Mouse (Mus musculus): ENCODE measurements around the gene Rnf40. TPM values are rescaled to one million over a fixed set of nuclear protein-coding genes. Genes with fewer than 3 reads are reported as not detected.

Rnf40 gene
- total and polyA plus RNA-seq, 2 experiments from 2014 or later, result 33.6 to 36.2 TPM

- Histone ChIP-seq H3K9me3 (ENCODE audit: low read length) (no peaks in the 10 kb centered on the region), H3K4me2 (ENCODE audit: low read depth, low read length) (no peak overlapping the region), H3K4me3 (ENCODE audit: low read length) (no peak overlapping the region), H3K27ac (no peak overlapping the region), H3K27me3 (ENCODE audit: insufficient read depth, low read length) (no peaks in the 10 kb centered on the region), H3K9ac (replicated peaks; ENCODE audit: low read length) (no peak overlapping the region), H3K36me3 (ENCODE audit: insufficient read depth, low read length) (peaks cover 68% of the 10 kb centered on the region), H3K4me1 (ENCODE audit: insufficient read depth, low read length) (no peaks in the 10 kb centered on the region)
- WGBS, result 94% methylated on average over 7 of the region's 7 CpGs
- ATAC-seq (no peak), DNase-seq (ENCODE audit: low spot score) (no peak)
- TF ChIP-seq CTCF (IDR thresholded peaks at IDR 0.05; ENCODE audit: low read depth), result no peak
Measured at GRCm38 (mm10) chr7:127600612-127601011, 12.0 kb downstream of the Rnf40 start.

- Histone ChIP-seq H3K36me3 (ENCODE audit: insufficient read depth, low read length) (peaks cover 58% of the 10 kb centered on the region), H3K9ac (replicated peaks; ENCODE audit: low read length) (no peak overlapping the region), H3K4me2 (ENCODE audit: low read depth, low read length) (no peak overlapping the region), H3K27me3 (ENCODE audit: insufficient read depth, low read length) (no peaks in the 10 kb centered on the region), H3K4me1 (ENCODE audit: insufficient read depth, low read length) (no peaks in the 10 kb centered on the region), H3K4me3 (ENCODE audit: low read length) (no peak overlapping the region), H3K27ac (no peak overlapping the region), H3K9me3 (ENCODE audit: low read length) (no peaks in the 10 kb centered on the region)
- DNase-seq (ENCODE audit: low spot score) (no peak), ATAC-seq (no peak)
- WGBS, result 85% methylated on average over 4 of the region's 4 CpGs
- TF ChIP-seq CTCF (IDR thresholded peaks at IDR 0.05; ENCODE audit: low read depth), result peak; percentile 28
Measured at GRCm38 (mm10) chr7:127601735-127602134, 13.2 kb downstream of the Rnf40 start.

DNA sequence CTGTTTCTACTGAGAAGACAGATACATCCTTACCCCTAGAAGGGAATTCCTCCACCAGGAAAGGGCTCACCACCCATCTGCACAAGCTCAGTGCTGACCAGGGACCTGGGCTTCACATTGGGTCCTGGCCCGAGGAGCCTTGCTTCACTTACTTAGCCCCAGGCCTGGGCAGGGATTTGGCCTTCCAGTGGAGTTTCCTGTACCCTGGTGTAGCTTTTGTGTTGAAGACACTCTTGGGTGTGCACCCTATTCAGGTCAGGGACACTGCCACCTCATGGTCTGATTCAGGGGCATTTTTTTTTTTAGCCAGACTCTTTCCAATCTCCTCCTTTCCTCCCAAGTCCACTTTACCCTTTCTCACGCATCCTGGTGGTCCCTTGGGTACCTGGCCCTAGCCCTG, 14.3 kb downstream of the Rnf40 start:
- ATAC-seq, result no peak
- TF ChIP-seq CTCF (IDR thresholded peaks at IDR 0.05; ENCODE audit: low read depth), result no peak

GRCm38 (mm10) chr7:127604256-127604655, 15.7 kb downstream of the Rnf40 start:
- no peaks in the 10 kb centered on the region for H3K27me3 ChIP-seq (ENCODE audit: insufficient read depth, low read length)
- no peak for TF ChIP-seq CTCF (IDR thresholded peaks at IDR 0.05; ENCODE audit: low read depth)
- H3K9ac ChIP-seq (replicated peaks; ENCODE audit: low read length), result no peak overlapping the region
- H3K4me1 ChIP-seq (ENCODE audit: insufficient read depth, low read length), result no peaks in the 10 kb centered on the region
- no peak overlapping the region for H3K27ac ChIP-seq
- no peak overlapping the region for H3K4me3 ChIP-seq (ENCODE audit: low read length)
- no peak overlapping the region for H3K4me2 ChIP-seq (ENCODE audit: low read depth, low read length)
- no peaks in the 10 kb centered on the region for H3K9me3 ChIP-seq (ENCODE audit: low read length)
- DNase-seq (ENCODE audit: low spot score), result no peak
- 92% methylated on average over 10 of the region's 10 CpGs for WGBS
- peaks cover 60% of the 10 kb centered on the region for H3K36me3 ChIP-seq (ENCODE audit: insufficient read depth, low read length)
- 0 out of 2 replicates have a peak, but pooled peaks have one; percentile 33 for ATAC-seq

More for the DNA sequence above, 14.3 kb downstream of the Rnf40 start:
- Histone ChIP-seq H3K9ac (replicated peaks; ENCODE audit: low read length) (no peak overlapping the region), H3K4me3 (ENCODE audit: low read length) (no peak overlapping the region), H3K27ac (no peak overlapping the region), H3K4me2 (ENCODE audit: low read depth, low read length) (no peak overlapping the region), H3K36me3 (ENCODE audit: insufficient read depth, low read length) (peaks cover 57% of the 10 kb centered on the region), H3K4me1 (ENCODE audit: insufficient read depth, low read length) (no peaks in the 10 kb centered on the region), H3K9me3 (ENCODE audit: low read length) (no peaks in the 10 kb centered on the region), H3K27me3 (ENCODE audit: insufficient read depth, low read length) (no peaks in the 10 kb centered on the region)
- 90% methylated on average over 2 of the region's 2 CpGs for WGBS
- DNase-seq (ENCODE audit: low spot score), result no peak

GRCm38 (mm10) chr7:127607150-127607549, 18.6 kb downstream of the Rnf40 start:
- H3K27ac ChIP-seq, result no peak overlapping the region
- no peak overlapping the region for H3K9ac ChIP-seq (replicated peaks; ENCODE audit: low read length)
- H3K36me3 ChIP-seq (ENCODE audit: insufficient read depth, low read length), result peaks cover 72% of the 10 kb centered on the region
- no peaks in the 10 kb centered on the region for H3K27me3 ChIP-seq (ENCODE audit: insufficient read depth, low read length)
- no peak for DNase-seq (ENCODE audit: low spot score)
- no peak overlapping the region for H3K4me3 ChIP-seq (ENCODE audit: low read length)
- no peak overlapping the region for H3K4me2 ChIP-seq (ENCODE audit: low read depth, low read length)
- H3K9me3 ChIP-seq (ENCODE audit: low read length), result no peaks in the 10 kb centered on the region
- no peaks in the 10 kb centered on the region for H3K4me1 ChIP-seq (ENCODE audit: insufficient read depth, low read length)
- 82% methylated on average over 6 of the region's 6 CpGs for WGBS
- ATAC-seq, result no peak
- TF ChIP-seq CTCF (IDR thresholded peaks at IDR 0.05; ENCODE audit: low read depth), result no peak

DNA sequence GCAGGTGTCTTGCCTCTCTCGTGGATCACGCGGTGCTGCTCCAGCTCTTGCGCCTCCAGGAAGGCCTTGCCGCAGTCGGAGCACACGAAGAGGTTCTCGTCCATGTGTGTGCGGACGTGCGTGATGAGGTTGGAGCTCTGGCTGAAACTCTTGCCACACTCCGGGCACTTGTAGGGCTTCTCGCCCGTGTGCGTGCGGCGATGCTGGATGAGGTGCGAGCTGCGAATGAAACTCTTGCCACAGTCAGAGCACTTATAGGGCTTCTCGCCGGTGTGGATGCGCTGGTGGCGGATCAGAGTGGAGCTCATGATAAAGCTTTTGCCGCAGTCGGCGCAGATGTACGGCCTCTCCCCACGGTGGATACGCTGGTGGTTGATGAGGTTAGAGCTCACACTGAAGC, 22.4 kb downstream of the Rnf40 start:
- Histone ChIP-seq H3K4me1 (ENCODE audit: insufficient read depth, low read length) (peaks cover 7% of the 10 kb centered on the region; the same call in 1 of the 2 replicates), H3K27ac (no peak overlapping the region), H3K36me3 (ENCODE audit: insufficient read depth, low read length) (peaks cover 56% of the 10 kb centered on the region), H3K9ac (replicated peaks; ENCODE audit: low read length) (no peak overlapping the region), H3K4me2 (ENCODE audit: low read depth, low read length) (no peak overlapping the region), H3K9me3 (ENCODE audit: low read length) (no peaks in the 10 kb centered on the region), H3K27me3 (ENCODE audit: insufficient read depth, low read length) (no peaks in the 10 kb centered on the region), H3K4me3 (ENCODE audit: low read length) (no peak overlapping the region)
- no peak for TF ChIP-seq CTCF (IDR thresholded peaks at IDR 0.05; ENCODE audit: low read depth)
- no peak for DNase-seq (ENCODE audit: low spot score)
- no peak for ATAC-seq
- 96% methylated on average over 29 of the region's 29 CpGs for WGBS

- H3K27me3 ChIP-seq (ENCODE audit: insufficient read depth, low read length), result no peaks in the 10 kb centered on the region
- no peak for ATAC-seq
- no peak overlapping the region for H3K4me3 ChIP-seq (ENCODE audit: low read length)
- H3K9ac ChIP-seq (replicated peaks; ENCODE audit: low read length), result no peak overlapping the region
- no peak for TF ChIP-seq CTCF (IDR thresholded peaks at IDR 0.05; ENCODE audit: low read depth)
- DNase-seq (ENCODE audit: low spot score), result no peak
- H3K4me2 ChIP-seq (ENCODE audit: low read depth, low read length), result no peak overlapping the region
- peaks cover 10% of the 10 kb centered on the region for H3K4me1 ChIP-seq (ENCODE audit: insufficient read depth, low read length)
- WGBS, result 97% methylated on average over 26 of the region's 26 CpGs
- no peak overlapping the region for H3K27ac ChIP-seq
- no peaks in the 10 kb centered on the region for H3K9me3 ChIP-seq (ENCODE audit: low read length)
- H3K36me3 ChIP-seq (ENCODE audit: insufficient read depth, low read length), result peaks cover 56% of the 10 kb centered on the region
Measured at GRCm38 (mm10) chr7:127611561-127611960, 23.0 kb downstream of the Rnf40 start.
